Mouse (Mus musculus): ENCODE data around the gene Sftpd. TPM values are rescaled to one million over a fixed set of nuclear protein-coding genes. Genes with fewer than 3 reads are reported as not detected.

The Sftpd gene
- total and polyA plus RNA-seq, 2 experiments from 2014 or later: 0.12 TPM; not detected in 1

DNA sequence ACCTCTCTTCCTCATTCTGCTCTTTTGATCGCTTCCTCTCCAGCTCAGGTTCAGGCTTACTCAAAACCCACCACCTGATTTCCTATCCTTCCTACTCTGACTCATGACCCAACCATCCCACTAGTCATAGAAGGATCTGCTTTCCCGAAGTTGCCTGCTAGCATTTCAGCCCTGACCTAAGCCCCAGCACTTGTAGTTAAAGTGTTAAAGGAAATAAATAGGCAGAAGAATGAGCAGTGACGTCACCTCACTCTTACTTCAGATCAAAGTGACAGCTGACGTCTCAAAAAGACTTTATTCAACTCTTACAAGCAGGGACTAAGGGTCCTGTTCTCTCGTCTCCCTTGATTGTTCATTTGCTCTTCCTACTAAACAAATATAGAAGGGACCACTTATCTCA lies 17.7 kb downstream of the Sftpd start:
- no peaks in the 10 kb centered on the region for H3K4me1 ChIP-seq (ENCODE audit: insufficient read depth, low read length)
- no peak overlapping the region for H3K4me3 ChIP-seq (ENCODE audit: low read depth, low read length)
- no peak overlapping the region for H3K27ac ChIP-seq (ENCODE audit: low read depth, low read length)
- ATAC-seq (ENCODE audit: low FRiP score): no peak
- no peak overlapping the region for H3K9ac ChIP-seq (replicated peaks; ENCODE audit: low read length, poor library complexity, severe bottlenecking)
- no peak for TF ChIP-seq CTCF (IDR thresholded peaks at IDR 0.05)
- H3K4me2 ChIP-seq (ENCODE audit: low read depth, low read length, poor library complexity, severe bottlenecking): no peak overlapping the region
- DNase-seq (ENCODE audit: low spot score): no peak
- WGBS: 67% methylated on average over 5 of the region's 5 CpGs
- H3K36me3 ChIP-seq (ENCODE audit: insufficient read depth, low read length): no peaks in the 10 kb centered on the region
- H3K9me3 ChIP-seq (ENCODE audit: low read length): no peaks in the 10 kb centered on the region
- H3K27me3 ChIP-seq (ENCODE audit: insufficient read depth, low read length): no peaks in the 10 kb centered on the region

- ATAC-seq (ENCODE audit: low FRiP score): no peak
- H3K9ac ChIP-seq (replicated peaks; ENCODE audit: low read length, poor library complexity, severe bottlenecking): no peak overlapping the region
- 23% methylated on average over 2 of the region's 2 CpGs for WGBS
- H3K27me3 ChIP-seq (ENCODE audit: insufficient read depth, low read length): no peaks in the 10 kb centered on the region
- peak; percentile 66 for TF ChIP-seq CTCF (IDR thresholded peaks at IDR 0.05)
- no peak overlapping the region for H3K4me2 ChIP-seq (ENCODE audit: low read depth, low read length, poor library complexity, severe bottlenecking)
- DNase-seq (ENCODE audit: low spot score): peak; percentile 3
- H3K9me3 ChIP-seq (ENCODE audit: low read length): no peaks in the 10 kb centered on the region
- H3K27ac ChIP-seq (ENCODE audit: low read depth, low read length): no peak overlapping the region
- no peaks in the 10 kb centered on the region for H3K4me1 ChIP-seq (ENCODE audit: insufficient read depth, low read length)
- H3K4me3 ChIP-seq (ENCODE audit: low read depth, low read length): no peak overlapping the region
- H3K36me3 ChIP-seq (ENCODE audit: insufficient read depth, low read length): no peaks in the 10 kb centered on the region
Observed at GRCm38 (mm10) chr14:41162663-41163062, 22.3 kb downstream of the Sftpd start.

DNA sequence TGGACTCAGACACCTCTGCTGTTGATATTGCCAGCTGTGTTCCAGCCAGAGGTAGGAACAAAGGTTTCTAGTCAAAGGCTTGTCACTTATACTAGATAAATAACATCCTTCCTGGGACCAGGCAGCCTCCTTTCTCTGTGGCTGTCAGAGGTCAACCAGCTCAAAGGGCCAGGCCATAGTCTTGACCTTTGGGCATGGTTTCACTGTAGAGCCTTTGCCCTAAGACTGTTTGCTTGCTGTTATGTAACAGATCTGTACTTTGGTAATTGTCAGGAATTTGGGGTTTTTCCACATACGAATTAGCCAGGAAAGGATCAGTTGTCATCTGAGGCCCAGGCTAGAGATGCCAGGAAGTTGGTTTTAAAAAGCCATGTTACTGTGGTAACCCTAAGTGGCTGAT lies 24.2 kb downstream of the Sftpd start:
- no peaks in the 10 kb centered on the region for H3K9me3 ChIP-seq (ENCODE audit: low read length)

DNA sequence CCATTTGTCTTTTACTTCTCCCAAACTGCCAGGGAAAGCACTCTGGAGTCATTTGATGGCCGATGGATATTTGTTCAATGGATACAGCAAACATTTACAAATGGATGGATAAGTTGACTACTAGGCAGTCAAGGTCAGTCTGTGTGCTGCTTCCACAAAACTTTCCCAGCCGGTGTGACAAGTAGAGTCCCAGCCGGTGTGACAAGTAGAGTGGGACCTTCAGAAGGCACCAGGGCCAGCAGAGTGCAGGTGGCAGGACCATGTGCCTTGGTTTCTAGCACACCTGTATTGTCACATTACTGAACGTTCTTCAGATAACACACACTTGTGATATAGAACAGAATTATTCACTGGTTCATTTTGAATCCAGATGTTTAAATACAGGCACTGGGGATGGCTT lies 24.9 kb downstream of the Sftpd start:
- Histone ChIP-seq H3K4me1 (ENCODE audit: insufficient read depth, low read length) (no peaks in the 10 kb centered on the region), H3K4me2 (ENCODE audit: low read depth, low read length, poor library complexity, severe bottlenecking) (no peak overlapping the region), H3K9me3 (ENCODE audit: low read length) (no peaks in the 10 kb centered on the region), H3K4me3 (ENCODE audit: low read depth, low read length) (no peak overlapping the region), H3K27ac (ENCODE audit: low read depth, low read length) (no peak overlapping the region), H3K27me3 (ENCODE audit: insufficient read depth, low read length) (no peaks in the 10 kb centered on the region), H3K9ac (replicated peaks; ENCODE audit: low read length, poor library complexity, severe bottlenecking) (no peak overlapping the region), H3K36me3 (ENCODE audit: insufficient read depth, low read length) (no peaks in the 10 kb centered on the region)
- ATAC-seq (ENCODE audit: low FRiP score) (no peak), DNase-seq (ENCODE audit: low spot score) (no peak)
- TF ChIP-seq CTCF (IDR thresholded peaks at IDR 0.05): no peak
- WGBS: 89% methylated on average over 4 of the region's 4 CpGs

More for the DNA sequence above, 24.2 kb downstream of the Sftpd start:
- H3K9ac ChIP-seq (replicated peaks; ENCODE audit: low read length, poor library complexity, severe bottlenecking): no peak overlapping the region
- H3K27me3 ChIP-seq (ENCODE audit: insufficient read depth, low read length): no peaks in the 10 kb centered on the region
- H3K27ac ChIP-seq (ENCODE audit: low read depth, low read length): no peak overlapping the region
- H3K4me1 ChIP-seq (ENCODE audit: insufficient read depth, low read length): no peaks in the 10 kb centered on the region
- ATAC-seq (ENCODE audit: low FRiP score) (no peak), DNase-seq (ENCODE audit: low spot score) (no peak)
- TF ChIP-seq CTCF (IDR thresholded peaks at IDR 0.05): no peak
- H3K4me3 ChIP-seq (ENCODE audit: low read depth, low read length): no peak overlapping the region
- no peak overlapping the region for H3K4me2 ChIP-seq (ENCODE audit: low read depth, low read length, poor library complexity, severe bottlenecking)
- H3K36me3 ChIP-seq (ENCODE audit: insufficient read depth, low read length): no peaks in the 10 kb centered on the region
- WGBS: 46% methylated on average over 1 of the region's 1 CpGs

GRCm38 (mm10) chr14:41151220-41151898 lies 33.6 kb downstream of the Sftpd start, which contains the start of gene Mbl1:
TSS of gene Mbl1 (plus strand) at chr14:41151458.
- DNase-seq (ENCODE audit: low spot score): no peak

GRCm38 (mm10) chr14:41147356-41147755 lies 37.6 kb downstream of the Sftpd start:
- Histone ChIP-seq H3K9me3 (ENCODE audit: low read length) (no peaks in the 10 kb centered on the region), H3K9ac (replicated peaks; ENCODE audit: low read length, poor library complexity, severe bottlenecking) (no peak overlapping the region), H3K4me3 (ENCODE audit: low read depth, low read length) (no peak overlapping the region), H3K4me1 (ENCODE audit: insufficient read depth, low read length) (no peaks in the 10 kb centered on the region), H3K36me3 (ENCODE audit: insufficient read depth, low read length) (no peaks in the 10 kb centered on the region), H3K27ac (ENCODE audit: low read depth, low read length) (no peak overlapping the region), H3K27me3 (ENCODE audit: insufficient read depth, low read length) (no peaks in the 10 kb centered on the region), H3K4me2 (ENCODE audit: low read depth, low read length, poor library complexity, severe bottlenecking) (no peak overlapping the region)
- no peak for DNase-seq (ENCODE audit: low spot score)
- 85% methylated on average over 2 of the region's 2 CpGs for WGBS
- no peak for ATAC-seq (ENCODE audit: low FRiP score)
- TF ChIP-seq CTCF (IDR thresholded peaks at IDR 0.05): no peak

More at GRCm38 (mm10) chr14:41151220-41151898, 33.6 kb downstream of the Sftpd start, which contains the start of gene Mbl1:
- Histone ChIP-seq H3K9me3 (ENCODE audit: low read length) (no peaks in the 10 kb centered on the region), H3K4me1 (ENCODE audit: insufficient read depth, low read length) (no peaks in the 10 kb centered on the region), H3K9ac (replicated peaks; ENCODE audit: low read length, poor library complexity, severe bottlenecking) (no peak within 1 kb of the TSS), H3K4me3 (ENCODE audit: low read depth, low read length) (no peak within 1 kb of the TSS), H3K27me3 (ENCODE audit: insufficient read depth, low read length) (no peaks in the 10 kb centered on the region), H3K27ac (ENCODE audit: low read depth, low read length) (no peak within 1 kb of the TSS), H3K4me2 (ENCODE audit: low read depth, low read length, poor library complexity, severe bottlenecking) (no peak within 1 kb of the TSS), H3K36me3 (ENCODE audit: insufficient read depth, low read length) (no peaks in the 10 kb centered on the region)
- TF ChIP-seq CTCF (IDR thresholded peaks at IDR 0.05): no peak
- no peak for ATAC-seq (ENCODE audit: low FRiP score)
- 87% methylated on average over 7 of the region's 7 CpGs for WGBS

All from midbrain, postnatal 0 days (tissue).